ENCODE assay signal across 9 mouse cellular contexts in genomic region chr16:30060412-30060811, GRCm38 (mm10). TPM values are rescaled to one million over a fixed set of nuclear protein-coding genes. Genes with fewer than 3 reads are reported as not detected.
DNase-seq lines count a peak whose midpoint lies in the region; ATAC-seq lines count a peak whose summit lies in the region.
"Had no signal": no experiment of that assay in that cellular context is flagged by ENCODE, and none has a peak within 500 bp of the region (broad histone marks: within the 10 kb centered on the region; RNA-seq: fewer than 3 reads in every experiment).

No protein-coding gene starts in this region.

- H3K4me1 ChIP-seq in forebrain, embryonic 14.5 days (ENCODE audit: control insufficient read depth, insufficient read depth, low read length), result peaks cover 25% of the 10 kb centered on the region

- no peaks in the 10 kb centered on the region for H3K36me3 ChIP-seq in forebrain, embryonic 14.5 days (ENCODE audit: control insufficient read depth, insufficient read depth, low read length)
- H3K36me3 ChIP-seq: neural tube, embryonic 13.5 days had no signal

- peak overlapping the region; percentile 6; the same call in 1 of the 2 replicates for H3K4me2 ChIP-seq in forebrain, embryonic 14.5 days (ENCODE audit: low read length)
- H3K4me2 ChIP-seq: neural tube, embryonic 13.5 days had no signal

- 5% methylated on average over 8 of the region's 8 CpGs for WGBS in forebrain, embryonic 14.5 days

- peak; percentile 95 for DNase-seq in heart, adult 11 months
- DNase-seq in heart, postnatal 25 days (ENCODE audit: low spot score), result no peak
- peak; percentile 78 for DNase-seq in forebrain, embryonic 14.5 days (ENCODE audit: low spot score)
- peak; percentile 78 to 89 for DNase-seq in kidney, adult 8-10 months
- peak; percentile 55 for DNase-seq in lung, postnatal 14 days
- no peak for DNase-seq in thymus, adult 18-20 months
- DNase-seq in adrenal gland, postnatal 4 days (ENCODE audit: low spot score in 2 of 2), result no peak

- H3K27me3 ChIP-seq in forebrain, embryonic 14.5 days (replicated peaks; ENCODE audit: control insufficient read depth, insufficient read depth, low read length), result 0 out of 2 replicates have a peak, but pooled peaks cover 7% of the 10 kb centered on the region

- H3K27ac ChIP-seq in forebrain, embryonic 14.5 days (ENCODE audit: low read depth, low read length), result no peak overlapping the region
- H3K27ac ChIP-seq: neural tube, embryonic 13.5 days had no signal

- no peak for ATAC-seq in forebrain, embryonic 14.5 days
- no peak for ATAC-seq in megakaryocyte progenitor cell, adult 5-6 weeks (replicated peaks; ENCODE audit: poor library complexity)

- no peak overlapping the region for H3K4me3 ChIP-seq in forebrain, embryonic 14.5 days (ENCODE audit: low read depth, low read length)
- H3K4me3 ChIP-seq: neural tube, embryonic 13.5 days had no signal

- intact Hi-C loops in heart, postnatal 25 days (cut with DNase I), result loop anchor here (5.0 kb wide), 1 partner anchor 178 kb away; no protein-coding TSS in a partner anchor

- no peak overlapping the region for H3K9ac ChIP-seq in forebrain, embryonic 14.5 days (ENCODE audit: low read length)
- H3K9ac ChIP-seq: neural tube, embryonic 13.5 days had no signal

- H3K9me3 ChIP-seq in forebrain, embryonic 14.5 days (replicated peaks; ENCODE audit: control insufficient read depth, low read length), result no peaks in the 10 kb centered on the region
- H3K9me3 ChIP-seq: neural tube, embryonic 13.5 days had no signal

RNA-seq across cellular contexts. Expression of gene Hes1, which starts 3.8 kb away (rescaled TPM):
- 10 to 100 TPM; 24.0 to 27.4 TPM for total RNA-seq in heart, postnatal 25 days (2021)
- polyA plus RNA-seq in forebrain, embryonic 14.5 days (2014; fragmentation: Nextera tagmentation; extraction: Ambion mirVana), result 15.2 and 20.5 TPM in 2 replicates
- 0.24 and 0.47 TPM in 2 replicates for total RNA-seq in megakaryocyte progenitor cell, adult 5-6 weeks (2015)
- total RNA-seq in megakaryocyte progenitor cell, adult 5-6 weeks (2017), result 0.41 and 6.0 TPM in 2 replicates
- total RNA-seq in adrenal gland, postnatal 4 days (2021), result 10 to 100 TPM; 31.4 to 39.1 TPM

Comparison
In these comparisons a context has a peak if more than half of its experiments do, and no peak if none do; other contexts are left out.
1. DNase-seq: peak in heart, adult 11 months (single experiment), forebrain, embryonic 14.5 days (single experiment), kidney, adult 8-10 months (2 of 2) and lung, postnatal 14 days (single experiment); none in heart, postnatal 25 days (single experiment), thymus, adult 18-20 months (0 of 2) and adrenal gland, postnatal 4 days (0 of 2).